Mouse (Mus musculus): Measurements from ENCODE around the gene Zfp365. TPM values are rescaled to one million over a fixed set of nuclear protein-coding genes. Genes with fewer than 3 reads are reported as not detected.

Gene Zfp365
- 3.0 and 3.5 TPM in 2 replicates for polyA plus RNA-seq (2016; fragmentation: Nextera tagmentation; extraction: Ambion mirVana)

DNA sequence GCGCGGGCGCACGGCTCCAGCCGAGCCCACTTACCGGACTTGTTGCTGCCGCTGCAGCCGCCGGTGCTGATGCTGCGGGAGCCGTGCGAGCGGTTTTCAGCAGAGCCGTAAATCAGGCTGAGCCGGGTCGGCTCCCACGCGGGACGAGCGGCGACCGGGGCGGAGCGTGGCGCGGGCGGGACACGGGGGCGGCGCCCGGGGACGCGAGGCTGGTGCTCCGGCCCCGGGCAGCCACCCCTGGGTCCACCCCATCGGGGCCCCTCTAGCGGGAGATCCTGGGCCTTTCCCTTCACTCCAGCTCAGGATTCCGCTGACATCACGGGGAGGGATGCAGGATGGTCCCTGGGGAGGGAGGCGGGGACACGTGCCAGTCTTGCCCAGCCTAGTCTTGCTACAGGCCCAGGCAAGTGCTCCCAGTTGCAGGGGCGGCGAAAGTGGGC is at the start of gene Zfp365:
Gene Zfp365, minus strand, starts transcription at position 326 of the 440 bp plus-strand sequence.
- Histone ChIP-seq H3K4me3 (peak within 1 kb of the TSS; percentile 67), H3K9ac (peak within 1 kb of the TSS; percentile 63), H3K36me3 (no peaks in the 10 kb centered on the region), H3K4me2 (replicated peaks) (peak within 1 kb of the TSS; percentile 96), H3K9me3 (replicated peaks) (0 out of 2 replicates have a peak, but pooled peaks cover 3% of the 10 kb centered on the region), H3K4me1 (peaks cover 6% of the 10 kb centered on the region; the same call in 1 of the 2 replicates), H3K27ac (no peak within 1 kb of the TSS), H3K27me3 (no peaks in the 10 kb centered on the region)
- ATAC-seq (ENCODE audit: low FRiP score), result peak; percentile 91
- under 1% methylated on average over 43 of the region's 43 CpGs for WGBS

DNA sequence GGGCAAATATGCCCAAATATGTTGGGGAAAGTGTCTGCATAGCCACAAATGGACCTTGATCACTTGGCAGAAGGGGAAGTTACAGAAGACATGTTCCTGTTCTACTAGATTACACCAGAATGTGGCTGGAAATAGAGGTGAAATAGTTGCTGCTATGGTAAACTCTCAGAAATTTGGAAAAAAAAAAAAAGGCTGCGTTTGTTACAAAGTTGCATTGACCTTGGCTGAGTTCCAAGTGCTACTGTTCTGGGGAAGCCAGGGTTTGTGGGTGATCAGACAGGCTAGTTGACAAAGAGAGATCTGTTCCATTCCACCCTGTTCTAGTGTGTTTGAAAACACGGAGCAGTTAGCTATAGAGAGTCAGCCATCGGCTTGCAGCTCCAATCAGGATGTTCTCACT is 47.5 kb upstream of the Zfp365 start:
- Histone ChIP-seq H3K36me3 (no peaks in the 10 kb centered on the region), H3K9me3 (replicated peaks) (no peaks in the 10 kb centered on the region), H3K9ac (no peak overlapping the region), H3K27ac (no peak overlapping the region), H3K4me2 (replicated peaks) (no peak overlapping the region), H3K4me3 (no peak overlapping the region), H3K27me3 (no peaks in the 10 kb centered on the region), H3K4me1 (peaks cover 10% of the 10 kb centered on the region; the same call in 1 of the 2 replicates)
- whole genome bisulfite sequencing, result 63% methylated on average over 3 of the region's 3 CpGs
- ATAC-seq (ENCODE audit: low FRiP score), result no peak

DNA sequence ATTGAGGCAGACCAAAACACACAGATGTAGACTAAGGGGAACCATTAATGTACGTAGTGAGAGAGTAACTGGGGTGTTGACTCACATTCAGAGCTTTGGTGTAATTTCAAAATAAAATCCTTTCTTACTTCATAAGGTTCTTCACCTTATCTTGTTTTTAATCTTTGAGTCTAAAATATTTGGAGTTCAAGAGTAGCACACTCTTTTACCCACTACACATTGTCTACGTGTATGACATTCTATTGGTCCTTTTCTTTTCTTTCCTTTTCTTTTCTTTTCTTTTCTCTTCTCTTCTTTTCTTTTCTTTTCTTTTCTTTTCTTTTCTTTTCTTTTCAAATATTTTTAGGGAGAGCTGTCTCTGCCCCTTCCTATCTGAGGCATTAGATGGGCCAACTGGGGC is 43.5 kb upstream of the Zfp365 start:
- H3K36me3 ChIP-seq, result no peaks in the 10 kb centered on the region
- H3K4me1 ChIP-seq, result 0 out of 2 replicates have a peak, but pooled peaks cover 2% of the 10 kb centered on the region
- H3K4me2 ChIP-seq (replicated peaks), result no peak overlapping the region
- ATAC-seq (ENCODE audit: low FRiP score), result no peak
- no peaks in the 10 kb centered on the region for H3K27me3 ChIP-seq
- no peak overlapping the region for H3K9ac ChIP-seq
- H3K9me3 ChIP-seq (replicated peaks), result no peaks in the 10 kb centered on the region
- no peak overlapping the region for H3K4me3 ChIP-seq
- WGBS, result 95% methylated on average over 2 of the region's 2 CpGs
- H3K27ac ChIP-seq, result no peak overlapping the region

DNA sequence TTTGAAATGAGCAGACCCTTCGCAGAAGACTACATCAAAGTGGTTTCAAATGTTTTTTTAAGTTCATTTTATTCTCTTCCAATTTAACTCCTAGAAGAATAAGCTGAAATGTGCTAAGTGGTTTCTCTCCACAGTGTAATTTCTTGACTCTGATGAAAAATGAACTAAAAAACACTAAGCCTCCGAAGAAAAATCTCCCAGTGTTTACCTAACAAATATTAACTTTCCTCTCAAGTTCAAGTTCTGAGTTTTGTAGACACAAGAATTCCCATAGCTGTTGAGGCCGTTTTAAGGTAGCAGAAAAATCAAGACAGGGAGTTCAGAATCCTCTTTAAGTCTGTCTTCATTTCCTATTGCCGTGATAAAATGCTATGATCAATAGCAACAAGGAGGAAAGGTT is 39.2 kb upstream of the Zfp365 start:
- H3K4me2 ChIP-seq (replicated peaks), result no peak overlapping the region
- H3K4me1 ChIP-seq, result no peaks in the 10 kb centered on the region
- H3K4me3 ChIP-seq, result no peak overlapping the region
- H3K27me3 ChIP-seq, result no peaks in the 10 kb centered on the region
- H3K36me3 ChIP-seq, result no peaks in the 10 kb centered on the region
- WGBS, result 81% methylated on average over 4 of the region's 4 CpGs
- H3K9ac ChIP-seq, result no peak overlapping the region
- no peaks in the 10 kb centered on the region for H3K9me3 ChIP-seq (replicated peaks)
- ATAC-seq (ENCODE audit: low FRiP score), result no peak
- no peak overlapping the region for H3K27ac ChIP-seq

DNA sequence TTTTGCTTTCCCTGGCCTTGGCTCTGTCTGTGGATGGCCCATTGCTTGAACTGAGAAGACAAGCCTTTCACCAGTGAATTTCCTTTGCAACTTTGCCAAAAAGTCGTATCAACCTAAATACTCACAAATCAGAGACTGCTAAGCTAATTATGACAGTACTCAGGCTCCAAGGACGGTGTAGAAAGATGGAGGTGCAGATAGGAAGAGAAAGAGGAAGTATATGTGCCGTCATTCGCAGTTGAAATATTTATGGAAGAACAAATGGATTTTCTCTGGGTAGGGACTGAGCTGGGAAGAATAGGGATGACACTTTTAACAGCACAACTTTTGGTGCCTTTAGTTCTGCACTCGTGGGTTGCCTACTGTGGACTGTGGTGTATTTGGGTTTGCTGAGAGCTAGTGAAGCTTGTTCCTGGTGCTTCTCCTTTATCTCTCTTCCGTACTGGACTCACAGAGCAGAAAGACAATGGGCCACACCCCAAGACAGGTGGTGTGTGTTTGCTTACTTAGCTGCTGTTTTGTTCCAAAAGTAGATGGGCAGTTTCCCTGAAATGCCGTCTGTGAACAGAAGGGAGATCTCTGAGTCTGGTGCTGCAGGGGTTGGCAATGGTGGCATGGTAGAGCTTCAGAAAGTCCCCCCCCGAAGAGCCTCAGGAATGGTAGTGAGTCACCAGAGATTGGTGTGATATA is 37.7 kb upstream of the Zfp365 start:
- Histone ChIP-seq H3K4me3 (no peak overlapping the region), H3K4me2 (replicated peaks) (no peak overlapping the region), H3K4me1 (no peaks in the 10 kb centered on the region), H3K27ac (no peak overlapping the region), H3K36me3 (no peaks in the 10 kb centered on the region), H3K9me3 (replicated peaks) (no peaks in the 10 kb centered on the region), H3K27me3 (no peaks in the 10 kb centered on the region), H3K9ac (no peak overlapping the region)
- 85% methylated on average over 8 of the region's 8 CpGs for WGBS
- no peak for ATAC-seq (ENCODE audit: low FRiP score)

DNA sequence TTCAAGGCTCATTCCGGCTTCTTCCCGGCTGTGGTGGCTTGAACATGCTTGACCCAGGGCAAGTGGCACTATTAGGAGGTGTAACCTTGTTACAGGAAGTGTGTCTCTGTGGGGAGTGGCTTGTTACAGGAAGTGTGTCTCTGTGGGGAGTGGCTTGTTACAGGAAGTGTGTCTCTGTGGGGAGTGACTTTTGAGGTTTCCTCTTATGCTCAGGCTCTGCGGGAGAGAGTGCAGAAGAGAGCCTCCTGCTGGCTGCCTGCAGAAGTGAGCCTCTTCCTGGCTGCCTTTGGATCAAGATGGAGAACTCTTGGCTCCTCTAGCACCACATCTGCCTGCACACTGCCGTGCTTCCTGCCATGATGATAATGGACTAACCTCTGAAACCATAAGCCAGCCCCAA is 31.1 kb upstream of the Zfp365 start:
- no peak overlapping the region for H3K9ac ChIP-seq
- no peak for ATAC-seq (ENCODE audit: low FRiP score)

DNA sequence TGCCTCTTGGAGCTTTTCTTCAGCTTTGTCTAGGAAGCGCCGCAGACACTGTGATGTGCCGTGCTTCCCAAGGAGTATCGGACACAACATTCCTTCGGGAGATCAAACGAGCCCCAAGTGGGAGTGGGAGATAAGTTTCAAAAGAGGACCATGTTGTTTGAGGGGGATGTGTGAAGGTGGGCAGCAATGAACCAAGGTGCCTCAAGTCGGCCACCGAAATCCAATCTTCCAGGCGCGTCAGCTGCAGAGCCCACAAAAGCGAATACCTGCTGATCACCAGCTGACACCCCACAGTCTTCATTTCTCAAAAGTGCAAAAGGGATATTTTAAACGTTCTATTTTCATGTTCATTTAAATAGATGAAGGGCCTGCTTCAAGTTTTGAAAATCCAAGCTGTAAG is 27.1 kb upstream of the Zfp365 start:
- ATAC-seq (ENCODE audit: low FRiP score), result no peak
- Histone ChIP-seq H3K27ac (no peak overlapping the region), H3K27me3 (no peaks in the 10 kb centered on the region), H3K4me3 (no peak overlapping the region), H3K4me2 (replicated peaks) (no peak overlapping the region), H3K9ac (no peak overlapping the region), H3K9me3 (replicated peaks) (no peaks in the 10 kb centered on the region), H3K36me3 (no peaks in the 10 kb centered on the region), H3K4me1 (no peaks in the 10 kb centered on the region)
- WGBS, result 72% methylated on average over 12 of the region's 12 CpGs

More for the DNA sequence above, 31.1 kb upstream of the Zfp365 start:
- H3K4me3 ChIP-seq, result no peak overlapping the region
- H3K36me3 ChIP-seq, result no peaks in the 10 kb centered on the region
- 78% methylated on average over 4 of the region's 4 CpGs for WGBS
- no peaks in the 10 kb centered on the region for H3K4me1 ChIP-seq
- H3K4me2 ChIP-seq (replicated peaks), result no peak overlapping the region
- H3K27ac ChIP-seq, result no peak overlapping the region
- H3K27me3 ChIP-seq, result no peaks in the 10 kb centered on the region
- H3K9me3 ChIP-seq (replicated peaks), result no peaks in the 10 kb centered on the region

DNA sequence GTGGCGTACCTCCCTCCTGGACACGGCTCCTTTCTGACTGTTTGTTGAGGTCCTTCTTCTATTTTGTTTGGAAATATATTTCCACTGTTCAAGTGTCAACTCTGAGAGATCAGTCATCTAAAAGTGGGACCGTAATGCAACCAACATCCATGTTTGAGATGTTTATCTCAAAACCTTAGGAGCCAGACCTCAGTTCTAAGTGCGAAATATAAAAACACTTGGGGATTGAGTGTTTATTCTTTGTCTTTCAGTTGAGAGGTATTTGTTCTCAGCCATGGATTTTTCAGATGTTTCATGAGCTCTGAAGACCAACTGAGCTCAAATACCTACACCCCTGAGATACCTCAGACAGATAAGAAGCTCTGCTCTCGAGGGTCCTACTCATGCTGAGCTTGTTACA is 25.3 kb upstream of the Zfp365 start:
- WGBS, result 89% methylated on average over 5 of the region's 5 CpGs

DNA sequence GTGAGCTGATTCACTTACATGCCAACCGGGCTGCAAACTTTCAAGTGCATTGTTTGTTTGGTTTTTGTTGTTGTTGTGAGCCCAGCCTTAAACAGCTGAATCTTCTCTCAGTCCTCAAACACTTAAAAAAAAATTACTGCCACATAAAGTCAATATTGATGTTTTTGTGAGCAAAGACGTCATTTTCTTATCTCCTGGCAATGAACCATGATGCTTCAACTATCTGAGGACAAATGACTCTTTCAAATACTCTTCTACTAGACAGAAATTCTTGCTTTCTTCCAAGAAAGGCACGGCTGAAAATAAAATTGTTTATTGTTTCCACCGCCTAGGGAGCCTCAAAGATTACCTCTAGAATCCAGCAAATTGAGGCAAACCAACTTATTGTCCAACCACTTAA is 24.5 kb upstream of the Zfp365 start:
- WGBS, result 80% methylated on average over 4 of the region's 4 CpGs
- no peaks in the 10 kb centered on the region for H3K4me1 ChIP-seq

More for the DNA sequence above, 25.3 kb upstream of the Zfp365 start:
- H3K36me3 ChIP-seq, result no peaks in the 10 kb centered on the region
- H3K4me1 ChIP-seq, result no peaks in the 10 kb centered on the region
- H3K27me3 ChIP-seq, result no peaks in the 10 kb centered on the region
- no peak overlapping the region for H3K27ac ChIP-seq
- no peaks in the 10 kb centered on the region for H3K9me3 ChIP-seq (replicated peaks)
- no peak overlapping the region for H3K9ac ChIP-seq
- no peak overlapping the region for H3K4me2 ChIP-seq (replicated peaks)
- H3K4me3 ChIP-seq, result no peak overlapping the region
- no peak for ATAC-seq (ENCODE audit: low FRiP score)

DNA sequence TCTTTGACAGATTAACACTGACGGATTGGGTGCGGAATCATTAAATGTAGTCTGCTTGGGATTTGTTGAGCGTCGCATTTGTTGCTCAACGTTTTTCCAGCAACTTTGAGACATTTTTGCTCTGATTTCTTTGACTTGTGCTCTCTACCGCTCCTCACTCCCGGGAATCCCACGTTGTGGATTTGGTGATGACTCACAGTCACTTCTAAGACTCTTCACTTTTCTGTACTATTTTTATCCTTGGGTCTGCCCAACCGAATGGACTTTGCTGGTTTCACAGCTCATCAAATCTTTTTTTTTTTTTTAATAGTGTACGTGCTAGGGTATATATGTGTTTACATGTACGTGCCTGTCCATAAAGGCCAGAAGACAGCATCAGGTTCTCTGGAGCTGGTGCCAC is 20.3 kb upstream of the Zfp365 start:
- no peaks in the 10 kb centered on the region for H3K27me3 ChIP-seq
- ATAC-seq (ENCODE audit: low FRiP score), result no peak
- H3K4me2 ChIP-seq (replicated peaks), result no peak overlapping the region
- no peaks in the 10 kb centered on the region for H3K36me3 ChIP-seq
- H3K4me3 ChIP-seq, result no peak overlapping the region
- no peaks in the 10 kb centered on the region for H3K9me3 ChIP-seq (replicated peaks)
- no peaks in the 10 kb centered on the region for H3K4me1 ChIP-seq
- H3K9ac ChIP-seq, result no peak overlapping the region
- H3K27ac ChIP-seq, result no peak overlapping the region
- WGBS, result 91% methylated on average over 11 of the region's 11 CpGs

More for the DNA sequence above, 24.5 kb upstream of the Zfp365 start:
- no peak overlapping the region for H3K27ac ChIP-seq
- ATAC-seq (ENCODE audit: low FRiP score), result no peak
- no peaks in the 10 kb centered on the region for H3K36me3 ChIP-seq
- no peak overlapping the region for H3K9ac ChIP-seq
- no peak overlapping the region for H3K4me3 ChIP-seq
- no peaks in the 10 kb centered on the region for H3K27me3 ChIP-seq
- no peaks in the 10 kb centered on the region for H3K9me3 ChIP-seq (replicated peaks)
- H3K4me2 ChIP-seq (replicated peaks), result no peak overlapping the region

DNA sequence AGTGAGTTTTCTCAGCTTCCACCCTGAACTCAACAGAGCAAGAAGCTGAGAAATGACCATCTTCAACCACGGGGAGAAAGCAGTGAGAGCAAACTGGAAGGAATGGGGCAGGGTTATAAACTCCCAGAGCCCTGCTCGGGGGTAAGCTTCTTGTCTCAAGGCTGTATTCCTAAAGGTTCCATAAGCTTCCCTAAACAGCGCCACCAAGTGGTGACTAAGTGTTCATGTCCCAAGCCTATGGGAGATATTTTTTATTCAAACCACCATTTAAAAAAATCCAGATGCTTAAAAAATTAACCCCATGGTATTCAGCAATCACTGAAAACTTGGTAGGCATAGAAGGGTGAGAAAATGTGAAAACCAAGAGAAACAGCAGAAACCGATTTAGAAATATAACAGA is 18.9 kb upstream of the Zfp365 start:
- H3K27me3 ChIP-seq, result no peaks in the 10 kb centered on the region

DNA sequence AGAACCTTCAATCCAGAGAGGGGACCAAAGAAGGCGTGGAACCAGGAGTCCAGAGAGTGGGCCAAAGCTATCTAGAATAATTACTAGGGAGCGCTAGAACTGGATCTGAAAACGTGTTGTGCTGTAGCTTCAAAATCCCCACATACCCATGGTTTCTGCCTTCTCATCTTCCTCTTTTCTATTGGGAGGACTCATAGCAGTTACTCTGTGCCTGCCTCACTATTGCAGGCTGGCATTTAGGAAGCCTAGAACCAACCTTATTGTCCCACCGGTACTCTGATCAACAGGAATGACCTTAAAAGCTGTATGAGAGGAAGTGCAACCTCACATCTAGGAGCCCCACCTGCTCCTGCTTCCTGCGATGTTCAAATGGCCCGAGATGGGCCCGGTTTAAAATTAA is 16.1 kb upstream of the Zfp365 start:
- H3K4me2 ChIP-seq (replicated peaks), result no peak overlapping the region
- no peak overlapping the region for H3K27ac ChIP-seq
- no peaks in the 10 kb centered on the region for H3K4me1 ChIP-seq
- WGBS, result 90% methylated on average over 7 of the region's 7 CpGs
- no peaks in the 10 kb centered on the region for H3K27me3 ChIP-seq
- H3K9ac ChIP-seq, result no peak overlapping the region
- H3K9me3 ChIP-seq (replicated peaks), result no peaks in the 10 kb centered on the region
- no peaks in the 10 kb centered on the region for H3K36me3 ChIP-seq
- no peak for ATAC-seq (ENCODE audit: low FRiP score)
- H3K4me3 ChIP-seq, result no peak overlapping the region

More for the DNA sequence above, 18.9 kb upstream of the Zfp365 start:
- H3K9ac ChIP-seq, result no peak overlapping the region
- H3K4me1 ChIP-seq, result no peaks in the 10 kb centered on the region
- no peak overlapping the region for H3K4me2 ChIP-seq (replicated peaks)
- no peak overlapping the region for H3K4me3 ChIP-seq
- no peak for ATAC-seq (ENCODE audit: low FRiP score)
- H3K36me3 ChIP-seq, result no peaks in the 10 kb centered on the region
- H3K9me3 ChIP-seq (replicated peaks), result no peaks in the 10 kb centered on the region
- WGBS, result 83% methylated on average over 4 of the region's 4 CpGs
- no peak overlapping the region for H3K27ac ChIP-seq
